Mouse (Mus musculus) heart, embryonic 11.5 days (tissue): ENCODE measurements around the gene Eapp. TPM values are rescaled to one million over a fixed set of nuclear protein-coding genes. Genes with fewer than 3 reads are reported as not detected.

Source experiments
- ATAC-seq: fragments of 200-750 bp; cut with Nextera tagmentation; replicated peaks from 2 replicates; pipeline ENCODE4 v1.8.0; 2017; ENCODE audit warnings: moderate library complexity; ENCODE audit not compliant: insufficient number of reproducible peaks, low FRiP score, low TSS enrichment
- H3K27ac ChIP-seq: fragments of 300-500 bp; sonication (generic); 2 replicates; pipeline ENCODE4 v1.5.1; 2014; ENCODE audit warnings: mild to moderate bottlenecking, low read depth, low read length
- H3K27me3 ChIP-seq: fragments of 300-500 bp; sonication (generic); 2 replicates; pipeline ENCODE4 v1.6.1; 2014; ENCODE audit warnings: mild to moderate bottlenecking, low read length, mixed read lengths; ENCODE audit not compliant: control insufficient read depth, insufficient read depth
- H3K36me3 ChIP-seq: fragments of 300-500 bp; sonication (generic); 2 replicates; pipeline ENCODE4 v1.6.1; 2014; ENCODE audit warnings: mild to moderate bottlenecking, low read length, moderate library complexity, mixed read lengths; ENCODE audit not compliant: control insufficient read depth, insufficient read depth
- H3K4me1 ChIP-seq: fragments of 300-500 bp; sonication (generic); 2 replicates; pipeline ENCODE4 v1.6.1; 2014; ENCODE audit warnings: low read length; ENCODE audit not compliant: control insufficient read depth, insufficient read depth
- H3K4me2 ChIP-seq: fragments of 300-500 bp; sonication (generic); 2 replicates; pipeline ENCODE4 v1.6.1; 2014; ENCODE audit warnings: mild to moderate bottlenecking, moderate library complexity
- H3K4me3 ChIP-seq: fragments of 300-500 bp; sonication (generic); 2 replicates; pipeline ENCODE4 v1.5.1; 2014; ENCODE audit warnings: low read depth, low read length
- H3K9ac ChIP-seq: fragments of 300-500 bp; sonication (generic); 2 replicates; pipeline ENCODE4 v1.6.1; 2014; ENCODE audit warnings: mild to moderate bottlenecking, low read depth, low read length, moderate library complexity
- H3K9me3 ChIP-seq: fragments of 300-500 bp; sonication (generic); replicated peaks from 2 replicates; pipeline ENCODE4 v1.6.1; 2016; ENCODE audit warnings: low read length; ENCODE audit not compliant: control insufficient read depth
- WGBS: fragments of 180-500 bp; shearing (Covaris S2); extraction: QIAGEN DNeasy Blood & Tissue Kit; methylation state at CpG from one replicate; pipeline ENCODE4 v1.1.7; 2014; ENCODE audit not compliant: insufficient replicate concordance; 5-methylcytosine and 5-hydroxymethylcytosine counted together
- polyA plus RNA-seq: library from polyadenylated mRNA; unstranded; fragments of >200 nt; fragmentation: Nextera tagmentation; extraction: Ambion mirVana; gene quantifications from 2 replicates; pipeline ENCODE4 v1.2.1, GENCODE M21; 2014

The Eapp gene
- polyA plus RNA-seq, 1 experiment from 2014 or later, result 49.9 TPM

GRCm38 (mm10) chr12:54659901-54660300 lies 35.8 kb downstream of the Eapp start:
- Histone ChIP-seq H3K9me3 (no peaks in the 10 kb centered on the region), H3K4me2 (no peak overlapping the region), H3K4me3 (no peak overlapping the region), H3K27me3 (no peaks in the 10 kb centered on the region), H3K27ac (no peak overlapping the region), H3K4me1 (peaks cover 1% of the 10 kb centered on the region; the same call in 1 of the 2 replicates), H3K36me3 (no peaks in the 10 kb centered on the region), H3K9ac (no peak overlapping the region)
- no peak for ATAC-seq
- 75% methylated on average over 3 of the region's 3 CpGs for WGBS

DNA sequence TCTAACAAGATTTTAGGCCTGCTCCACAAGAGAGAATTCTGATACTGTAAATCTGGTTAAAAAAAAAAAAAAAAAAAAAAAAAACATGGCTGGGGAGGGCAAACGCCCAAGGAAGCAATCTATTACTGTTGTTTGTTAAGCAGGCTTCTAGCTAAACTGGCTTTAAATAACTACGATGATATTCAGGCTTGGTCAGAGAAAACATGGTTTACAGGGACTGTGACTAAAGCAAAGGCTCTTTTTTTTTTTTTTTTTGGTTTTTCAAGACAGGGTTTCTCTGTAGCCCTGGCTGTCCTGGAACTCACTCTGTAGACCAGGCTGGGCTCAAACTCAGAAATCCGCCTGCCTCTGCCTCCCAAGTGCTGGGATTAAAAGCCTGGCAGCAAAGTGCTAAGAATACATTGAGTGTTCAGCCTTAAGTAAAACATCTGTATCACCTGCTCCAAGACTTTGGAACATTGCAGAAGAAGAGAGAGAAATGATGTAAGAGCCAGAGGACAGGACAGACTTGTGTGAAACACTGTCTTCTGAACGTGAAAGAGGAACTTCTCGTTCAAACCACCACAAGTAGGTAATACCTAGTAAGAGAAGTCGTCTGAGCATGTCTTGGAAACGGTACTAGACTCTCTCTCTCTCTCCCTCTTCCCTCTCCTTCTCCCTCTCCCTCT lies 37.1 kb downstream of the Eapp start:
- no peaks in the 10 kb centered on the region for H3K9me3 ChIP-seq
- no peaks in the 10 kb centered on the region for H3K27me3 ChIP-seq
- H3K36me3 ChIP-seq, result no peaks in the 10 kb centered on the region
- H3K4me3 ChIP-seq, result no peak overlapping the region
- no peak for ATAC-seq
- H3K4me2 ChIP-seq, result no peak overlapping the region
- H3K4me1 ChIP-seq, result peaks cover 11% of the 10 kb centered on the region
- no peak overlapping the region for H3K9ac ChIP-seq
- H3K27ac ChIP-seq, result no peak overlapping the region
- 69% methylated on average over 7 of the region's 7 CpGs for WGBS

DNA sequence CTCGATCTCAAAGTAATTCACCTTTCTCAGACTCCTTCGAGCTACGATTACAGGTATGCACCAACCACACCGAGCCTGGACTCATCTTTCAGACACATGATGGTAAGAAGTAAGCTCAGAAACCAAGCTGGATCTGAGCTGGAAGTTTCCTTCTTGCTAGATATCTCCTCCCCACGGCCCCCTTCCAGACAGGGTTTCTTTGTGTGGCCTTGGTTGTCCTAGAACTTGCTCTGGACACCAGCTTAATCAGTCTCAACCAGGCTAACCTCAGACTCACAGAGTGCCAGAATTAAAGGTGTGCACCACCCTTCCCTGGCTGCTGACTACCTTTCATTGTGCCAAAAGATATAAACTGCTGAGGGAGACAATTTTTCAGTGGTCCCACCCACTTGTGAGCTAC lies 37.7 kb downstream of the Eapp start:
- WGBS, result 92% methylated on average over 5 of the region's 5 CpGs
- H3K27me3 ChIP-seq, result no peaks in the 10 kb centered on the region
- peaks cover 11% of the 10 kb centered on the region for H3K4me1 ChIP-seq
- no peaks in the 10 kb centered on the region for H3K9me3 ChIP-seq
- no peak for ATAC-seq
- no peak overlapping the region for H3K9ac ChIP-seq
- no peaks in the 10 kb centered on the region for H3K36me3 ChIP-seq
- no peak overlapping the region for H3K27ac ChIP-seq
- H3K4me3 ChIP-seq, result no peak overlapping the region
- H3K4me2 ChIP-seq, result no peak overlapping the region

DNA sequence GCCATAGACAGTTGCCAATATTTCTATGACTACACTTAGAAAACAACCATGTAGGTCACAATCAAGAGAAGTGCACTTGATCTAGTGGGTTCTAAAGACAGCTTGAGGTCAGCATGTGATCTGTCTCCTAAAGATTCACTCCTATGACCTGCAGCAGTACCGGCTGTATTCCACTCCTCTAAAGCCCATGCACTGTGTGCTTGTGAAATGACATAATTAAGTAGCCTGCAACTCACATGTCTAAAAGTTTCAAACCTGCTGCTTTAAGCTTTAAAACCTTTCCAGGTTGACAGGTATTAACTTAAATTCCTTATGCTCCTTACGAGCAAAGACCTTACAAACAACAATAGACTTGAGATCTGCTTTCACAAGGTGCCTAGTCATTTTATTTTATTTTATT lies 38.5 kb downstream of the Eapp start:
- H3K4me2 ChIP-seq, result peak overlapping the region; percentile 89
- no peaks in the 10 kb centered on the region for H3K27me3 ChIP-seq
- H3K27ac ChIP-seq, result no peak overlapping the region
- no peak overlapping the region for H3K9ac ChIP-seq
- no peak overlapping the region; the same call in 1 of the 2 replicates for H3K4me3 ChIP-seq
- WGBS, result 48% methylated on average over 2 of the region's 2 CpGs
- H3K36me3 ChIP-seq, result no peaks in the 10 kb centered on the region
- no peaks in the 10 kb centered on the region for H3K9me3 ChIP-seq
- peaks cover 17% of the 10 kb centered on the region for H3K4me1 ChIP-seq
- no peak for ATAC-seq

GRCm38 (mm10) chr12:54656396-54657171 lies 39.1 kb downstream of the Eapp start, which contains the start of gene Sptssa:
Sptssa (minus strand) TSS chr12:54656573.
- H3K4me3 ChIP-seq, result peak within 1 kb of the TSS; percentile 75
- H3K27me3 ChIP-seq, result no peaks in the 10 kb centered on the region
- peak; percentile 99 for ATAC-seq
- H3K27ac ChIP-seq, result peak within 1 kb of the TSS; percentile 89
- peak within 1 kb of the TSS; percentile 77 for H3K9ac ChIP-seq
- H3K4me1 ChIP-seq, result peaks cover 18% of the 10 kb centered on the region
- no peaks in the 10 kb centered on the region for H3K36me3 ChIP-seq
- peak within 1 kb of the TSS; percentile 89 for H3K4me2 ChIP-seq
- 8% methylated on average over 52 of the region's 53 CpGs for WGBS
- no peaks in the 10 kb centered on the region for H3K9me3 ChIP-seq

GRCm38 (mm10) chr12:54656039-54656395 lies 39.7 kb downstream of the Eapp start:
- Histone ChIP-seq H3K4me2 (peak overlapping the region; percentile 89), H3K36me3 (no peaks in the 10 kb centered on the region), H3K9me3 (no peaks in the 10 kb centered on the region), H3K27ac (peak overlapping the region; percentile 89), H3K9ac (peak overlapping the region; percentile 77), H3K4me1 (peaks cover 18% of the 10 kb centered on the region), H3K27me3 (no peaks in the 10 kb centered on the region), H3K4me3 (peak overlapping the region; percentile 75)
- no peak; the same call in 1 of the 2 replicates for ATAC-seq
- 0% methylated on average over 22 of the region's 22 CpGs for WGBS

- WGBS, result 23% methylated on average over 16 of the region's 16 CpGs
- peak overlapping the region; percentile 89 for H3K4me2 ChIP-seq
- H3K9me3 ChIP-seq, result no peaks in the 10 kb centered on the region
- peak overlapping the region; percentile 89 for H3K27ac ChIP-seq
- peak overlapping the region; percentile 75 for H3K4me3 ChIP-seq
- peak overlapping the region; percentile 77 for H3K9ac ChIP-seq
- ATAC-seq, result no peak
- peaks cover 18% of the 10 kb centered on the region for H3K4me1 ChIP-seq
- no peaks in the 10 kb centered on the region for H3K27me3 ChIP-seq
- no peaks in the 10 kb centered on the region for H3K36me3 ChIP-seq
Observed at GRCm38 (mm10) chr12:54655292-54656038, 40.2 kb downstream of the Eapp start.

DNA sequence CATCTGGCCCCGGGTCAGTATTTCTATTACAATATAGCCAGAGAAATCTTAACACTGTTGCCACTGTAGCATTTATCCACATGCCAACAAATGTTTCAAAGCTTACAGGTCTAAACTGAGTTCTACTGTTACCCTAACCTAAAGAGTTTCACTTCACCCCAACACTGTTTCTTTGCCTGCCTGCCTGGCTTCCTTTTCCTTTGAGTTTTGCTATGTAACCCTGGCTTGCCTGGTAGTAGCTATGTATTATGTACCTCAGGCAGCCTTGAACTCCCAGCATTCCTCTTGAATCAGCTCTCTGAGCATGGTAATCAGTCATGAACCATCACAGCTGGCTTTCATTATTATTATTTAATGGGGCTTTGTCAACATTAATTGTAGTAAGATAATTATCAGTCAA lies 41.0 kb downstream of the Eapp start:
- WGBS, result 79% methylated on average over 1 of the region's 1 CpGs
- H3K4me1 ChIP-seq, result peaks cover 18% of the 10 kb centered on the region
- no peaks in the 10 kb centered on the region for H3K36me3 ChIP-seq
- no peak overlapping the region for H3K27ac ChIP-seq
- H3K9me3 ChIP-seq, result no peaks in the 10 kb centered on the region
- H3K9ac ChIP-seq, result no peak overlapping the region
- H3K4me2 ChIP-seq, result peak overlapping the region; percentile 89
- no peak for ATAC-seq
- peak overlapping the region; percentile 75; the same call in 1 of the 2 replicates for H3K4me3 ChIP-seq
- H3K27me3 ChIP-seq, result no peaks in the 10 kb centered on the region
